8 mouse cellular contexts compared by ENCODE assay signal in the genomic region with DNA sequence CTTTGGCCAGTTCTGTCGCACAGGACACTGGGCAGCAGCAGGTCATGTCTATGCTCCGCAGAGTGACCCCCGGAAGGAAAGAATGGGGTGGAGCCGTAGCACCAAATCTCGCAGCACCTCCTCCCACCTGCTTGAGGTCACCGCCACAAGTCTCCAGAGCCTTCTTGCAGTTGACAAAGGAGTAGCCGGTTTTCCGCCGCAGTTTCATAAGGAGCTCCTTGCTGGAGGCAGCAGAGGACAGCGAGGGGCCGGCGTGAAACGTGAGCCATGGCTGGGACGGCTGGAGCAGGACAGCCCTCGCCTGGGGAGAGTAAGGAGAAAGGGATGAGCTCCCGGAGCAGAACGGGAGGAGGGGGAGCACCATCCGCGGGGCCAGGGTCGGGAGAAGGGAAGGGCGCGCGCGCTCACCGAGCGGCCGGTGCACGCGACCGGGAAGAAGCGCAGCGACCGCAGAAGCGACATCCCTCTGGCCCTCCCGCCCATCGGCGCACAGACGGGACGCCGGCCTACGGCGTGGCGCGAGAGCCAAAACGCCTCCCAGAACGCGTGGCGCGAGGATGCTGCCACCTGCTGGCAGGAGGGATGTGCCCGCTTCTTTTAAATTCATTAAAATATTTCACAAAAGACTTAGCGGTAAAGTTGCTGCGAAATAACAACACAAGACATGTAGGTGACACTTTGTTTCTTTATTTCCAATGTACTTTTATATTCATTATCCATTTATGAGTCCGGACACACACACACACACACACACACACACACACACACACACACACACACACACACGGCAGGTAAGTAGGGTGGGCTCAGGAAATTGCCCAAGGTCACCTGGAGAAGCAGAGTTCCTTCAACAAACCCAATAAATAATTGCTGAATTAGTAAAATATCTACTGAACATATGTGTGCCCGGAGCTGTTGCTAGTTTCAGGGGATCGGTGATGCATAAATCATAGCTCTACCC. TPM values are rescaled to one million over a fixed set of nuclear protein-coding genes. Genes with fewer than 3 reads are reported as not detected.
DNase-seq lines count a peak whose midpoint lies in the region; ATAC-seq lines count a peak whose summit lies in the region.

Gene Tsfm (minus strand): TSS at position 505 of the 961 bp plus-strand sequence.

- peak; percentile 88 for DNase-seq in adipocyte (ENCODE audit: low spot score)
- peak; percentile 98 for DNase-seq in embryo, embryonic 10 days (ENCODE audit: low spot score)
- peak; percentile 98 for DNase-seq in gastrocnemius, postnatal 10 days
- peak; percentile 93 for DNase-seq in induced T-regulatory cell, adult 2 months (ENCODE audit: low read depth)
- DNase-seq in left cerebral cortex, adult 9 months (ENCODE audit: low spot score in 2 of 2): peak; percentile 46 to 90
- peak; percentile 97 for DNase-seq in right cerebral cortex, postnatal 14 days
- peak; percentile 87 to 92 for DNase-seq in urinary bladder, postnatal 36 days (ENCODE audit: low spot score in 2 of 2)

- ATAC-seq in megakaryocyte progenitor cell, adult 5-6 weeks (replicated peaks; ENCODE audit: poor library complexity): peak; percentile 100

RNA-seq across cellular contexts. Expression of gene Tsfm, which starts in this region (rescaled TPM):
- total RNA-seq in gastrocnemius, postnatal 10 days (2021): 10 to 100 TPM; 23.5 to 29.5 TPM
- 46.6 and 48.6 TPM in 2 replicates for total RNA-seq in megakaryocyte progenitor cell, adult 5-6 weeks (2015)
- total RNA-seq in megakaryocyte progenitor cell, adult 5-6 weeks (2017): 42.8 and 45.6 TPM in 2 replicates

Comparison
In these comparisons a context has a peak if more than half of its experiments do, and no peak if none do; other contexts are left out.
1. Peak in every context shown above with its lines: DNase-seq and ATAC-seq.